Mouse (Mus musculus): ENCODE measurements around the gene Sbno2.

The Sbno2 gene

DNA sequence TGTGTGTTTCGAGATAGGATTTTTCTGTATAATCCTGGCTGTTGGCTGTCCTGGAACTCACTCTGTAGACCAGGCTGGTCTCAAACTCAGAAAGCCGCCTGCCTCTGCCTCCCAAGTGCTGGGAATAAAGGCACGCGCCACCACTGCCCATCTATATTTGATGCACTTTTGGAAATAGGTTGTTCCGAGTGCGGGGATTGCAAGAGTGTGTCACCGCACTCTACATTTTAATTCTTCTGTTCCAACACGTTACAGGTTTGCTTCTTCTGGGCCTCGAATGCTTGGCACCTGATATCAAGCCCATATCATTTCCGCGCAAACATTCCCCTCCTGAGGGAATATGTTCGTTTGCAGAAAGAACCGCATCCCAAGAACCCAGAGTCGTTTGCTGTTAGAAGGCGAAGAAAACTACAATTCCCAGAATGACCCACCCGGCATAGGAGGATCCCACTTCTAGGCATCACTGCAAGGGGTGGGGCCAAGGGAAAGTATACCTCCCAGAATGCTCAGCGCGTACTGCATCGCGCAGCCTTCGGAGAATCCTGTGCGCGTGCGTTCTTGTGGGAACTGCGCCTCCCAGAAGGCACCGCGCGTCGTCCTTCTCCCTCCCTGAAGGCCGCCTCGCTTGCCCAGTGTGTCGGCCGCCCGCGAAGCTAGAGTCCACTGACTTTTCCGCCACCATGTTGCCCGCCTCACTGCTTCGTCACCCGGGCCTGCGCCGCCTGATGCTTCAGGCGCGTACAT is 36.6 kb upstream of the Sbno2 start:
- DNase-seq (ENCODE audit: low read depth, low spot score): peak; percentile 99

DNA sequence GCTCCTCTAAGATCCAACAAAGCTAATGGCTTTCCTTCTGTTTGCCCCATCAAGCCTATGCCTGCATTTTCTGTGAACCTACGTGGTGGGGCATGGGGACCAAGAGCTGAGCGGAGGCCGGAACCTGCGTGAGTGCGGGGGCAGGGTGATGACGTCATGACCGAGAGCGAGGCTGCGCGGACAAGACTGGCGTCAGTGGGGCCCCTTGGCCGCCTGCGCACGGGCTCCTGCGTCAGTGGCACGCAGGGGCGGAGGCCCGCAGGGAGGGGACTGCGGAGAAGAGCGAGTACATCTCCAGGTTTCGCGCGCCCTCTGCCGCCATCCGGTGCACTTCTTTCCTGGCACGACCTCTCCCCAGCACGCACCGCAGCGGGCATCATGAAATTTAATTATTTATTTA is 35.9 kb upstream of the Sbno2 start:
- peak; percentile 98 for DNase-seq (ENCODE audit: low read depth, low spot score)

DNA sequence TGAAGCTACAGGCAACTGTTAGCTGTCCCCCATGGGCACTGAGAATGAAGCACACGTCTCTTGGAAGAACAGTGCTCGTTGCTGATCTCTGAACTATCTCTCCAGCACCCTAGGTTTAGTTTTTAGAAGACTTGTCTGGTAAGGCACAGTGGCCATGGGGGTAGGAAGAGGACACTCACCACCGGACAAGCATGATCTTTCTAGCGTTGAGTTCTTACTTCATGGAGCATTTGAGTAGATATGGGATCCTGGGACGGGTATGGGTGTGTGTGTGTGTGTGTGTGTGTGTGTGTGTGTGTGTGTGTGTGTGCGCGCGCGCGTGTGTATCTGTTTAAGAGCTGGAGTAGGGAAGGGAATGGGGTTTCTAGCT is 35.3 kb upstream of the Sbno2 start, which contains the start of gene Cbarp:
Cbarp (minus strand) TSS at position 170 of the 370 bp plus-strand sequence.
- no peak for DNase-seq (ENCODE audit: low read depth, low spot score)

GRCm38 (mm10) chr10:80139975-80140665 is 34.7 kb upstream of the Sbno2 start:
- DNase-seq (ENCODE audit: low read depth, low spot score): no peak

DNA sequence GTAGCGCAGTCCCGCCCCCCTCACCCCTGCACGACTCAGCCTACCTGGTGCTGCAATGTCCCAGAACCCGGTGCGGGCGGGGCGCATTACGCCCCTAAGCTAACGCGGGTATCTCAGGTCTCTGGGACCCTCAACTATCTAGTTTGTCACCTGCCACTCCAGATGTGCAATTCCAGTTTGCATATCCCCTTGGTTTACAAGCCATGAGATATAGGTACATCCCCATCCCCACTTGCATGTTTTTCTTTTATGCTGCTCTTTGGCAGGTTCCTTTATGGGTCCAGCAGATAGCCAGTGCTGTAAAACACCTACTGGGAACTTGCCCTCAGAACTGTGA is 34.0 kb upstream of the Sbno2 start:
- DNase-seq (ENCODE audit: low read depth, low spot score): peak; percentile 57

DNA sequence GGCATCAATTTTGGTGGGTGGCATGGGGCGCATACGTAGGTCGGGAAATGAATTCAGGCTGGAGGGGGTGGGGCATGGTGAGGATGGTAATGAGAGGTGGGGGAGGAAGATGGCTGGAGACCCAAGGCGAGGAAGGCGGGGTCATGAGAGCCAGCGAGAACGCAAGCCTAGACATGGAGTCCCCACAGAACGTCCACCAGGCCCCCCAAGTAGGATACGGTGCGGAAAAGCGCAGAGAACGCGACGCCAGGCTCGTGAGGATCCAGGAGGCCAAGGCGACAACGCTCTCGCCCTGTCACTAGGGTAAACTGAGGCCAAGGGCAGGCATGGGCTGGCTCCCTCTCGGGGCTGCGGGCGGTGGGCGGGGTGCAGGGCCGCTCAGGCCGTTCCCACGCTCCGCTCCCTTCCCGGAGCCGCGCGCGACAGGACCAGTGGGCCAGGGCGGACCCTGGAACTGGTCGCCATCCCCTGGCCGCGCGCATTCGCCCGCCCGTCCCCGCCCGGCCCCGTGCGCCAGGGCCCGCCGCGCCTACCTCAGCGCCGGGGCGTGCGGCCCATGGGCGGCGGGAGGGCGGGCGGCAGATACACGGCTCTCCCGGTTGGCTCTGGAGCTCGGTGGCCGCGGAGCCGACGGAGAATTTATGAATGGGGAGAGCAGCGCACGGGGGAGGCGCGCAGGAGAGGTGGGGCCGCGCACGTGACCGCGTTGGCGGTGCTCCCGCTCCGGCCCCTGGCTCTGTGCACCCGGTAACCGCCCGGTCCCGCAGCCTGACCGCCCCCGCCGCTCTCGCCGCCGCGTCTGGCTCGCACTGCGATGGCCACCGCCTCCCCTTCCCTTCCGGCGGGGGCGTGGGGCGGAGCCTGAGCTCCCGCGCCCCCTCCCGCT is 33.4 kb upstream of the Sbno2 start, which contains the start of gene Atp5d:
Atp5d (plus strand) TSS at position 80 of the 886 bp plus-strand sequence.
- DNase-seq (ENCODE audit: low read depth, low spot score): peak; percentile 66

GRCm38 (mm10) chr10:80137626-80138552 is 32.5 kb upstream of the Sbno2 start:
- no peak for DNase-seq (ENCODE audit: low read depth, low spot score)

- peak; percentile 53 for DNase-seq (ENCODE audit: low read depth, low spot score)
Observed at GRCm38 (mm10) chr10:80136952-80137625, 31.7 kb upstream of the Sbno2 start.

GRCm38 (mm10) chr10:80136179-80136951 is 31.0 kb upstream of the Sbno2 start:
- no peak for DNase-seq (ENCODE audit: low read depth, low spot score)

DNA sequence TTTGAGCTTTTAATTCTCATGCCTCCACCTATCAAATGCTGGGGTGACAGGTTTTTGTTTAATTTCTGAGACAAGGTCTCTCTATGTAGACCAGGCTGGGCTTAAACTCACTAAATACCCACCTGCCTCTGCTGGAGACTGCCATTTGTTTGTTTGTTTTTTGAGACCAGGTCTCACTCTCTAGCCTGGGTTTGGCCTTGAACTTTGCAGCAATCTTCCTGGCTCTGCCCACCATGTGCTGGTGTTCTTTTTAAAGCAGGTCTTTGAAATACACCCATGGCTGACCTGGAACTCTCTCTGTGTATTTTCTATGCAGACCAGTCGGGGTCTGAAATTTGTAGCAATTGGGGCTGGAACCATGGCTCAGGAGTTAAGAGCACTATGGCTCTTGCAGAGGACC is 30.3 kb upstream of the Sbno2 start:
- DNase-seq (ENCODE audit: low read depth, low spot score): no peak

DNA sequence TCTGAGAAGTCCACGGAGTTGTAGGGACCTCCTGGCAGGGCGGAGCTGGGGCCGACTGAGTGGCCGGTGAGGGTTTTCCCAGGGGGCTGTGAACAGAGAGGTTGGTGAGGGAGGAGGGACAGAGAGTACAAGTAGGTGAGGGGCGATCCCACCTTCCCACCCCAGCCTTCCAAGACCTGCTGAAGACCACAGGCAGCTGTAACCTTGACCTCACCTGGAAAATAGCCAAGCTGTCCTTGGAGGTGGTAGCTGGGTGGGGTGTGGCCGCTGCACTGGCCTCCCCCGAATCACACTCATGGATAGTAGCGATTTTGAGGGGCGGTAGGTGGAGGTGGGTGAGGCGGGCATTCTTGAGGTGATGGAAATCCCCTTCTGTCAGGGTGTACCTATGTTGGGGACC is 29.8 kb upstream of the Sbno2 start:
- DNase-seq (ENCODE audit: low read depth, low spot score): no peak

GRCm38 (mm10) chr10:80134421-80134820 is 29.1 kb upstream of the Sbno2 start:
- DNase-seq (ENCODE audit: low read depth, low spot score): no peak

DNA sequence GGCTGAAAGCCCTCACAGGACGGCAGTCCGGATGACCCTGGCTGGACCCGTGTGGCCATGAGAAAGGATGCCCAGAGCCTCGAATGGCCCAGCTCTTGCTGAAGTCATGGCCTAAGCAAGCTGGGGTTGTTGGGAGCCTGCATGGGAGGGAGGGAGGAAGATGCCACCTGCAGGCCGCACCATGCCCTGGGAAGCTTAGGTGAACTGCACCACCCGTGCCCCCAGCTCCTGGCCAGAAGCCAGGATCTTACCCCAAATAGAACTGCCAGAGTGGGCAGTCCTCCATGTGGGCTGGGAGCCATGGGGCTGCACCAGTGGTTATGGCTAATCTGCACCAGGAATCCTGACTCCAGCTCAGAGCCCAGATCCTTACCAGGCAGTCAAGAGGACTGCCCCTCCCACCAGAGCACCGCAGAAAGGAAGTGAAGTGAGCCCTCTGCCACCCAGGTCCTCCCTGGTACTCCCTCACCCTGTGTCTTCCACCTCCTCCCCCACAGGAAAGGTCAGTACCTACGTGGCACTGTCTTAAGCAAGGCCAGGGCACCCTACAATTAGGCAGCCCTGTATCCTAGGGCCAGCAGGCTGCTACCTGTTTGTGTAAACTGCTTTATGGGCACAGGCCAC is 28.0 kb upstream of the Sbno2 start:
- DNase-seq (ENCODE audit: low read depth, low spot score): no peak

DNA sequence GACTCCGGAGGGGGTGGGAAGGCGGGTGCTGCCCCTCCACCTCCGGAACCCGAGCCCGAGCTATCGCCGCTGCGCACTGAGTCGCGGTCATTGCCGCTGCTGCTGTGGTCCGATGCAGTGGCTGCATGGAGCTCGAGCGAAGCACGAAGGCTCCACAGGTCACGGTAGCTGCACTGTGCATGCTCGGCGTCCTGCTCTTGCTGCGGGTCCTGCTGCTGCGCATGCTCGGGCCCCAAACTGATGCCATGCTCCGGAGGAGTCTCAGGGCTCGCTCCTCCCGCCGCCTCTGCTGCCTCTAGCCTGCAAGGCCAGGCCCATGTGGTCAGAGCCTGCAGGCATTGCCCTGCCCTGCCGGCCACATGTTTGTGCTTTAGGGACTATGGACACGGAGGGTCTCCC is 26.6 kb upstream of the Sbno2 start:
- no peak for DNase-seq (ENCODE audit: low read depth, low spot score)

DNA sequence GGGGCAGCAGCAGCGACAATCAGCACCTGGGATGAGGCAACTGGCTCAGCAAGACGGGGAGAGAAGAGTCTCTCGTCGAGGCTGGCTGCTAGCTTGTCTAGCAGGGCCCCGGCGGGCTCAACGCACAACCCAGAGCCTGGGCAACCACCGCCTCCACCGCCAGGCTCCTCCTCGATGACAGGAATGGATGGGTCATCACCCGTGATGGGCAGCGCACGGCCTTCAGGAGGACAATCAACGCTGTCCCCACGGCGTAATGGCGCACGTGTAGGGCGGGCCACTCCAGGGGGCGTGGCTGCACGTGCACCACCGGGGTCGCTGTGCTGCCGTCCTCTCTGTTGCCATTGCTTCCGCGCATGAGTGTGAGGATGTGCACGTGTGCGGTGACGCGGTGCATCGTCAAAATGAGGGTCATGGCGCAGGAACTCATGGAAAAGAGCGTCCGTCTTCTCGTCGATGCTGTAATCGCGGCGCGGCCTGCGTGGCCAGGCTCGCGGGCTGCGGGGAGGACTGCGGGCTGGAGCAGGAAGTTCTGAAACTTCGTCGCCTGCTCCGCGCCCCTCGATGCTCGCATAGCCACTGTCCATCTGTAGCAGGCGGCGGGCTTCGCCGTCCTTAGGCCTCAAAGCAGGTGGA is 26.1 kb upstream of the Sbno2 start:
- peak; percentile 78 for DNase-seq (ENCODE audit: low read depth, low spot score)

DNA sequence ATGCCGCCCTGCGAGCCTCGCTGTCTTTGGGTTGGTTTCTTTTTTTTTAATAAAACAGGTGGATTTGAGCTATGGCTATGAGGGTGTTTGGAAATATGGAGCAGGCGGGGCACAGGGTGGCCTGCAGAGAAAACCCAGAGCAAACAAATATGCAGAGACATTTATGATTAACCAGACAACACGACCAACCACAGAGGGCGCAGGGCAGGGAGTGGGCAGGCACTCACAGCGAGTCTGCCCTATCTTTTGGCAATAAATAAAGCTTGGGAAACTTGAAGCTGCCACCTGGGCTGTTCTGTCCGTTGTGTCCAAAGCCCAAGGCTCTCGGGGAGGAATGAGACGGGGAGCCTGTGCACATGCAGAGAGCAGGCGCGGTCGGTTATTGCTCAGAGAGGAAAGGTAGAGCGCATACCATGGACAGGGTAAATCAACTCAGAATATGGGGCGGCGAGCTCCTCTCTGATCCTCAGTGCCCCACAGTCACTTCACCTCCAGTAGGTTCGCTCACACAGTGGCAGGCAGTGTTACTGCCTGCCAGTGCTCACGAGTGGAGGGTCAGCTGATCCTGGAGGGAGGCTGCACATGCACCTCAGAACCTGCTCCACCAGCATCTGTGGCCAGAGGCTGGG is 25.1 kb upstream of the Sbno2 start:
- no peak for DNase-seq (ENCODE audit: low read depth, low spot score)

GRCm38 (mm10) chr10:80129846-80130245 is 24.5 kb upstream of the Sbno2 start:
- DNase-seq (ENCODE audit: low read depth, low spot score): no peak

DNA sequence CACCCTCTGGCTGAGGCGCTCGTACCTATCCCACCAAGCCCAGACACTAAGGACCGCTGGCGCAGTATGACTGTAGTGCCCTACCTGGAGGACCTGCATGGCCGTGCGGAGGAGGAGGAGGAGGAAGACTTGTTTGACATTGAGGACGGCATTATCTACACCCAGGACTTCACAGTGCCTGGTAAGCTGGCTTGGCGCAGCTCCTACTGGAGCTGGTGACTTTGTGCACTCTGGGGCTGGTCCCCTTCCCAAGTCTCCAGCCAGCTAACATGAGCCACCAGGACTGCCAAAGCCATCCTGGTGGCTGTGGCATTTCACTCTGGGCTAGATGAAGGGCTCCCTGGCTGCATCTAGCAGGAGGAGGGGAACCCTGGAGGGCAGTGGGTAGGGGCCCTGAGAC is 22.5 kb upstream of the Sbno2 start:
- no peak for DNase-seq (ENCODE audit: low read depth, low spot score)

Data from ES-CJ7 (cell line).